Mouse (Mus musculus): ENCODE results near the gene Szt2. TPM values are rescaled to one million over a fixed set of nuclear protein-coding genes. Genes with fewer than 3 reads are reported as not detected.

Szt2 gene
- total and polyA plus RNA-seq, 2 experiments from 2014 or later, result 4.2 to 22.4 TPM

- H3K9ac ChIP-seq (replicated peaks; ENCODE audit: low read length), result no peak overlapping the region
- H3K4me3 ChIP-seq (ENCODE audit: low read length), result no peak overlapping the region
- no peak for DNase-seq (ENCODE audit: low spot score)
- H3K9me3 ChIP-seq (ENCODE audit: low read length), result no peaks in the 10 kb centered on the region
- no peak for ATAC-seq
- TF ChIP-seq CTCF (IDR thresholded peaks at IDR 0.05; ENCODE audit: low read depth), result no peak
- peaks cover 68% of the 10 kb centered on the region for H3K36me3 ChIP-seq (ENCODE audit: insufficient read depth, low read length)
- no peaks in the 10 kb centered on the region for H3K4me1 ChIP-seq (ENCODE audit: insufficient read depth, low read length)
- 90% methylated on average over 3 of the region's 3 CpGs for WGBS
- H3K27ac ChIP-seq, result no peak overlapping the region
- no peaks in the 10 kb centered on the region for H3K27me3 ChIP-seq (ENCODE audit: insufficient read depth, low read length)
- H3K4me2 ChIP-seq (ENCODE audit: low read depth, low read length), result no peak overlapping the region
These were observed 40.5 kb downstream of the Szt2 start for GRCm38 (mm10) chr4:118368616-118369015.

GRCm38 (mm10) chr4:118367551-118367950, 41.5 kb downstream of the Szt2 start:
- no peak for ATAC-seq

GRCm38 (mm10) chr4:118365991-118366390, 43.1 kb downstream of the Szt2 start:
- H3K4me3 ChIP-seq (ENCODE audit: low read length), result no peak overlapping the region
- 88% methylated on average over 14 of the region's 14 CpGs for WGBS
- no peaks in the 10 kb centered on the region for H3K9me3 ChIP-seq (ENCODE audit: low read length)
- H3K36me3 ChIP-seq (ENCODE audit: insufficient read depth, low read length), result peaks cover 61% of the 10 kb centered on the region
- no peak overlapping the region for H3K27ac ChIP-seq
- no peak for DNase-seq (ENCODE audit: low spot score)
- TF ChIP-seq CTCF (IDR thresholded peaks at IDR 0.05; ENCODE audit: low read depth), result no peak
- no peaks in the 10 kb centered on the region for H3K4me1 ChIP-seq (ENCODE audit: insufficient read depth, low read length)
- ATAC-seq, result no peak
- no peaks in the 10 kb centered on the region for H3K27me3 ChIP-seq (ENCODE audit: insufficient read depth, low read length)
- no peak overlapping the region for H3K9ac ChIP-seq (replicated peaks; ENCODE audit: low read length)
- no peak overlapping the region for H3K4me2 ChIP-seq (ENCODE audit: low read depth, low read length)

More at GRCm38 (mm10) chr4:118367551-118367950, 41.5 kb downstream of the Szt2 start:
- DNase-seq (ENCODE audit: low spot score), result no peak
- Histone ChIP-seq H3K27me3 (ENCODE audit: insufficient read depth, low read length) (no peaks in the 10 kb centered on the region), H3K27ac (no peak overlapping the region), H3K4me2 (ENCODE audit: low read depth, low read length) (no peak overlapping the region), H3K9me3 (ENCODE audit: low read length) (no peaks in the 10 kb centered on the region), H3K4me3 (ENCODE audit: low read length) (no peak overlapping the region), H3K4me1 (ENCODE audit: insufficient read depth, low read length) (no peaks in the 10 kb centered on the region), H3K9ac (replicated peaks; ENCODE audit: low read length) (no peak overlapping the region), H3K36me3 (ENCODE audit: insufficient read depth, low read length) (peaks cover 68% of the 10 kb centered on the region)
- TF ChIP-seq CTCF (IDR thresholded peaks at IDR 0.05; ENCODE audit: low read depth), result no peak
- 90% methylated on average over 12 of the region's 12 CpGs for WGBS

GRCm38 (mm10) chr4:118364641-118365040, 44.4 kb downstream of the Szt2 start:
- no peak for TF ChIP-seq CTCF (IDR thresholded peaks at IDR 0.05; ENCODE audit: low read depth)
- Histone ChIP-seq H3K4me1 (ENCODE audit: insufficient read depth, low read length) (peaks cover 8% of the 10 kb centered on the region; the same call in 1 of the 2 replicates), H3K9me3 (ENCODE audit: low read length) (no peaks in the 10 kb centered on the region), H3K4me2 (ENCODE audit: low read depth, low read length) (no peak overlapping the region), H3K4me3 (ENCODE audit: low read length) (no peak overlapping the region), H3K9ac (replicated peaks; ENCODE audit: low read length) (no peak overlapping the region), H3K27me3 (ENCODE audit: insufficient read depth, low read length) (no peaks in the 10 kb centered on the region), H3K36me3 (ENCODE audit: insufficient read depth, low read length) (peaks cover 59% of the 10 kb centered on the region), H3K27ac (no peak overlapping the region)
- ATAC-seq (no peak), DNase-seq (ENCODE audit: low spot score) (no peak)
- WGBS, result 94% methylated on average over 13 of the region's 13 CpGs

GRCm38 (mm10) chr4:118363985-118364384, 45.1 kb downstream of the Szt2 start:
- DNase-seq (ENCODE audit: low spot score), result no peak
- 97% methylated on average over 3 of the region's 3 CpGs for WGBS

GRCm38 (mm10) chr4:118362879-118363278, 46.2 kb downstream of the Szt2 start:
- Histone ChIP-seq H3K4me2 (ENCODE audit: low read depth, low read length) (no peak overlapping the region), H3K4me1 (ENCODE audit: insufficient read depth, low read length) (peaks cover 12% of the 10 kb centered on the region; the same call in 1 of the 2 replicates), H3K9ac (replicated peaks; ENCODE audit: low read length) (no peak overlapping the region), H3K27me3 (ENCODE audit: insufficient read depth, low read length) (no peaks in the 10 kb centered on the region), H3K9me3 (ENCODE audit: low read length) (no peaks in the 10 kb centered on the region), H3K36me3 (ENCODE audit: insufficient read depth, low read length) (peaks cover 43% of the 10 kb centered on the region), H3K27ac (no peak overlapping the region), H3K4me3 (ENCODE audit: low read length) (no peak overlapping the region)
- no peak for ATAC-seq
- DNase-seq (ENCODE audit: low spot score), result no peak
- no peak for TF ChIP-seq CTCF (IDR thresholded peaks at IDR 0.05; ENCODE audit: low read depth)
- WGBS, result 94% methylated on average over 6 of the region's 6 CpGs

More at GRCm38 (mm10) chr4:118363985-118364384, 45.1 kb downstream of the Szt2 start:
- no peak overlapping the region for H3K27ac ChIP-seq
- peaks cover 53% of the 10 kb centered on the region for H3K36me3 ChIP-seq (ENCODE audit: insufficient read depth, low read length)
- H3K4me1 ChIP-seq (ENCODE audit: insufficient read depth, low read length), result peaks cover 12% of the 10 kb centered on the region; the same call in 1 of the 2 replicates
- ATAC-seq, result no peak
- no peaks in the 10 kb centered on the region for H3K27me3 ChIP-seq (ENCODE audit: insufficient read depth, low read length)
- H3K9ac ChIP-seq (replicated peaks; ENCODE audit: low read length), result no peak overlapping the region
- H3K9me3 ChIP-seq (ENCODE audit: low read length), result no peaks in the 10 kb centered on the region
- no peak overlapping the region for H3K4me3 ChIP-seq (ENCODE audit: low read length)
- no peak overlapping the region for H3K4me2 ChIP-seq (ENCODE audit: low read depth, low read length)
- no peak for TF ChIP-seq CTCF (IDR thresholded peaks at IDR 0.05; ENCODE audit: low read depth)

- DNase-seq (ENCODE audit: low spot score) (no peak), ATAC-seq (no peak)
- WGBS, result 82% methylated on average over 5 of the region's 5 CpGs
- Histone ChIP-seq H3K36me3 (ENCODE audit: insufficient read depth, low read length) (peaks cover 39% of the 10 kb centered on the region), H3K9ac (replicated peaks; ENCODE audit: low read length) (no peak overlapping the region), H3K4me1 (ENCODE audit: insufficient read depth, low read length) (peaks cover 12% of the 10 kb centered on the region; the same call in 1 of the 2 replicates), H3K9me3 (ENCODE audit: low read length) (no peaks in the 10 kb centered on the region), H3K4me3 (ENCODE audit: low read length) (no peak overlapping the region), H3K27me3 (ENCODE audit: insufficient read depth, low read length) (no peaks in the 10 kb centered on the region), H3K27ac (no peak overlapping the region), H3K4me2 (ENCODE audit: low read depth, low read length) (no peak overlapping the region)
- TF ChIP-seq CTCF (IDR thresholded peaks at IDR 0.05; ENCODE audit: low read depth), result no peak
These were observed 47.6 kb downstream of the Szt2 start for GRCm38 (mm10) chr4:118361451-118361850.
